Mouse (Mus musculus) liver (tissue): Measurements from ENCODE around the gene Crybb1.

ENCODE experiments used
- DNase-seq: peaks from one replicate; pipeline ENCODE4 v3.0.0-alpha.2; 2020; ENCODE audit warnings: mixed read lengths

The Crybb1 gene

DNA sequence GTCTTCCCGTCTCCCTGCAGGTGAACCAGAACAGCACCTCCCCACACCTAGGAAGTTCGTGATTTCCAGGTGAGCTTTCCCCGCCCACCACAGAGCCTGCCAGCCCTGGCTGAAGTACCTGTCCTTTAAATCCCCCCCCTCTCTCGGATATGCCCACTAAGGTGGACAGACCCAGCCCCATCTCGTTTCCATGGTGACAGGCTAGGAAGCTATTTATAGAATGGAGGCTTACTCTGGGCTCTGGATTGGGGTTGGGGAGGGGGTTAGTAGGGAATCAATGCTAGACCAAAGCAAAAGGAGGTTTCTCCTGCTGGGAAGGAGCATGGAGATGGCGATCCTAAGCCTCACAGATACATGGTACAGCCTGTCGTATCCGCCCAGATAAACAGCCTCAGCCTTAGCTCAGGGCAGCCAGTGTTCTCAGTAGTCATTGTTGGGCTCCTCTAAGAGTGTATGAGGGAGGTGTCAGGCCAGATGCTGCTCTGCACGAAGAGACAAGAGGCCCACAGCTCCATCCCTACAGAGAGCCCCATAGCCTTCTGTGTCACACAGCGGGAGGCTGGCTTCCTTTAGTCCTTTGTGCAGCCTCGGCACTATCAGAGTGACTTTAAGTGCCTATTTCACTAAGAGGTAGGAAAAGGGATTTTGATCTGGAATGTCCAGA, 57.7 kb downstream of the Crybb1 start:
- no peak for DNase-seq

DNA sequence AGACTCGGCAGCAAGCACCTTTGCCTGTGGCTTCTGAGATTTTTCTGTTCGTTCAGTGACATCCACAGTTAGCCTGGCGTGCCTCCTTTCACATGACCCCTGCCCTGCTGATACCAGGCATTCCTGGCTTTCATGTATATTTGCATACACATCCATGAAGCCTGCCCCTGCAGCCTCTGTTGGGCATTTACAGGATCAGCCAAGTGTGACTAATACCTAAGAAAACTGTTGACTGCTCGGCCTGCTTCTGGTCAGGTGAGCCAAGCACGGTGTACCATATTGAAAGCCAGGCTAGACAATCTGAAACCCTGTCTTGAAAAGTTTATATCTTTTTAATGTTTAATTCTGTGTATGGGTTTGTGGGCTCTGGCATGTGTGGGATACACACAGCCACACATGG, 60.9 kb downstream of the Crybb1 start:
- DNase-seq: no peak

DNA sequence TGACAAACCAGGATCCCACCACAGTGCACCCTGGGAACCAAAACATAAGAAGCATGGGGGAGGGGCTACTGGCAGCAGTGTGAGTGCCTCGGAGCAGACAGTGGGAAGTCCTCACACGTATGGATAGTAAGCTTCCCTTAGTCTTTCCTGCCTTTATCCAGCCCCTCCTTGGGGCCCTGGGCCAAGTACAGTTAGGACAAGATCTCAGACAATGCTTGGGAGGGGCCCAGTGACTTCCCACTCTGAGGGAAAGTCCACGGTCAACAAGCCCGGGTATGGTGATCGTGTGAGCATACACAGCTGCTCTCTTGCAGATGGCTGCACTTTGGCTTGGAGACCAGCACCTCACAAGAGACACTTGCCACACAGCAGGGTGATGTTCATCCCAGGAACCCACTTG, 61.7 kb downstream of the Crybb1 start:
- DNase-seq: no peak
